Mouse (Mus musculus) lung, embryonic 15.5 days (tissue): ENCODE results near the gene Fam20b. TPM values are rescaled to one million over a fixed set of nuclear protein-coding genes. Genes with fewer than 3 reads are reported as not detected.
A peak's percentile ranks its signal among the peaks of the same experiment; 100 is the strongest.

ENCODE experiments used
- ATAC-seq: fragments of 200-750 bp; cut with Nextera tagmentation; 2 replicates; pipeline ENCODE4 v1.8.0; 2017; ENCODE audit warnings: moderate number of reproducible peaks, borderline replicate concordance; ENCODE audit not compliant: low FRiP score, low TSS enrichment; ENCODE audit errors: extremely low read depth
- H3K27ac ChIP-seq: fragments of 300-500 bp; sonication (generic); 2 replicates; pipeline ENCODE4 v1.5.1; 2015; ENCODE audit warnings: moderate library complexity, mild to moderate bottlenecking, inconsistent platforms
- H3K27me3 ChIP-seq: fragments of 300-500 bp; sonication (generic); 2 replicates; pipeline ENCODE4 v1.6.1; 2015; ENCODE audit warnings: inconsistent platforms
- H3K36me3 ChIP-seq: fragments of 300-500 bp; sonication (generic); 2 replicates; pipeline ENCODE4 v1.6.1; 2015; ENCODE audit warnings: inconsistent platforms
- H3K4me1 ChIP-seq: fragments of 300-500 bp; sonication (generic); 2 replicates; pipeline ENCODE4 v1.6.1; 2015; ENCODE audit warnings: inconsistent platforms
- H3K4me2 ChIP-seq: fragments of 300-500 bp; sonication (generic); 2 replicates; pipeline ENCODE4 v1.6.1; 2015; ENCODE audit warnings: inconsistent platforms, mild to moderate bottlenecking, moderate library complexity
- H3K4me3 ChIP-seq: fragments of 300-500 bp; sonication (generic); 2 replicates; pipeline ENCODE4 v1.5.1; 2015; ENCODE audit warnings: mild to moderate bottlenecking, inconsistent platforms
- H3K9ac ChIP-seq: fragments of 300-500 bp; sonication (generic); 2 replicates; pipeline ENCODE4 v1.6.1; 2015; ENCODE audit warnings: inconsistent platforms
- H3K9me3 ChIP-seq: fragments of 300-500 bp; sonication (generic); 2 replicates; pipeline ENCODE4 v1.6.1; 2016; ENCODE audit warnings: inconsistent platforms
- whole genome bisulfite sequencing: fragments of 180-500 bp; shearing (Covaris S2); methylation state at CpG from one replicate; pipeline ENCODE4 v1.1.7; 2015; 5-methylcytosine and 5-hydroxymethylcytosine counted together
- polyA plus RNA-seq: library from polyadenylated mRNA; unstranded; fragments of >200 nt; fragmentation: Nextera tagmentation; extraction: Ambion mirVana; gene quantifications from 2 replicates; pipeline ENCODE4 v1.2.1, GENCODE M21; 2015

Fam20b gene
- polyA plus RNA-seq, 1 experiment from 2014 or later, result 24.7 TPM

DNA sequence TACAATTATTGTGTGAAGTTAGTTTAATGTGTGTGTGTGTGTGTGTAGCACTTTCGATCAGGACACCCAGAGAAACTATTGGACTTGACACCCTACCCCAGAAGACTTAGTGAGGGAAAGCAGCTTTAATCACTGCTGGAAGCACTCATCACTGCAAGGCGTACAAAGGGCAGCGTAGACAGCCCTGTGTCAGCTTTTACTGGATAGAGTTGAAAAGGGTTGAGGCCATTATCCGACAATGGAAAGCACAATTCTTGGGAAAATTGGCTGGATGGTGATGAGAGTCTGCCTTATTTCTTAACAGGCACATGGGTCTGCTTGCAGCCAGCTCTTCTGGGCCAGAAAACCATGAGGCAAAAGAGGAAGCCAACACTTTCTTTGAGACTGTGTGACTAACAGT, 1.2 kb upstream of the Fam20b start:
- H3K9ac ChIP-seq, result no peak overlapping the region
- no peak overlapping the region for H3K4me3 ChIP-seq
- no peak for ATAC-seq
- no peaks in the 10 kb centered on the region; the same call in 1 of the 2 replicates for H3K27me3 ChIP-seq
- no peaks in the 10 kb centered on the region for H3K9me3 ChIP-seq
- H3K27ac ChIP-seq, result no peak overlapping the region
- H3K4me2 ChIP-seq, result no peak overlapping the region
- no peaks in the 10 kb centered on the region for H3K36me3 ChIP-seq
- peaks cover 5% of the 10 kb centered on the region for H3K4me1 ChIP-seq
- 66% methylated on average over 4 of the region's 4 CpGs for WGBS

DNA sequence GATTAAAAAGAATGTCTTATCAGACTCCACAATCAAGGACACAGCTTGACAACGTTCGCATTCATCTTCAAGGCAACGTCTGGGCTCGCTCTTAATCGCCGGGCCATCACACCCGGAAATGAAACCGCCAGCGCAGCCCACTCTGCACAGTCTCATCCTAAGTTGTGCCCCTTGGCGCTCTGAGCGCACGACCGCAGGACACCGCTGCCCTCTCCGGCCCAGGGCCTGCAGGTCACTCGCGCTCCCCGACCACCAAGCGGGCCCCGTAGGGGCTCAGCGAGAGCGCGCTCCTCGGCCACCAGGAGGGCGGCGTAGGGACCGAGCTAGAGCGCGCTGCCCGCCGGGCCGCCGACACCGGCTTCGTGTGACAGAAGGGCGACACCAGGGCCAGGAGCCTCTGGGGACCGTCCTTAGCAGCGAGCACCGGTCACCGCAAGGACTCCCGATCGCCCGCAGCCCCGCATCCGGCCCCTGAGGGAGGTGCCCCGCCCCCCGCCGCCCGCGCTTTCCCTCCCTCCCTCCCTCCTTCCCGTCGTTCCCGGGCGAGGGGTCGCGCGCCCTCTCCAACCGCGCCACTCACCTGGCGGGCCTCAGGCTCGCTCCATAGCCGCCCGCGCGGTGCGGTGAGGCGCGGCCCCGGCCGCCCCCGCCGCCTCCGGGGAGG, 468 bp downstream of the Fam20b start:
- Histone ChIP-seq H3K4me1 (peaks cover 5% of the 10 kb centered on the region), H3K9me3 (no peaks in the 10 kb centered on the region), H3K4me2 (peak overlapping the region; percentile 73), H3K27ac (peak overlapping the region; percentile 90), H3K4me3 (peak overlapping the region; percentile 96), H3K9ac (peak overlapping the region; percentile 88), H3K27me3 (no peaks in the 10 kb centered on the region; the same call in 1 of the 2 replicates), H3K36me3 (no peaks in the 10 kb centered on the region)
- WGBS, result 1% methylated on average over 56 of the region's 73 CpGs
- ATAC-seq, result peak; percentile 77

DNA sequence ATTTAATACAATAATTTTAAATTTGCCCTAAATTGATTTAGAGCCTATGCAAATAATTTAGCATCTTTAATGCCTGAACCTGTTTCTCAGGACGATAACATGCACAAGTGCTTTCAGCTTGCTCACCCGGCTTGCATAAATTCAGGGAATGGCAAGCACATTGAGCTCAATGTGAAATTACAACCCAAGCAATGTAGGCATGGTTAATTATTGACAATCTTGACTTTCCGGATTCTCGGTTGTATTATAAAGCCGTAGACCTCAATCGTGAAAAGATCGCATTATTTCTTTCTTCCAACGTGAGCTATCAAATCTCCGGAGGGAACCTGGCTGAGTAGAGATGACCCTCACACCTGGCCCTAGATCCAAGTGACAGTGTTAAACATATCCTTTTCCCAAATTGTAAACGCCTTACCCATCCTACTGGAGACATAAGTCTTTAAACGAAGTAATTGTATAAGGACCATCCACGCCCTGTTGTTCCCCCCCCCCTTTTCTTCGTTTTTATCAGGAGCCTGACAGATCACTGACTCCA, 1.1 kb downstream of the Fam20b start:
- peak overlapping the region; percentile 88 for H3K9ac ChIP-seq
- 10% methylated on average over 13 of the region's 13 CpGs for WGBS
- peak overlapping the region; percentile 96 for H3K4me3 ChIP-seq
- no peaks in the 10 kb centered on the region for H3K36me3 ChIP-seq
- no peaks in the 10 kb centered on the region for H3K9me3 ChIP-seq
- ATAC-seq, result no peak
- H3K27ac ChIP-seq, result peak overlapping the region; percentile 90
- peaks cover 5% of the 10 kb centered on the region for H3K4me1 ChIP-seq
- H3K4me2 ChIP-seq, result peak overlapping the region; percentile 73
- H3K27me3 ChIP-seq, result no peaks in the 10 kb centered on the region; the same call in 1 of the 2 replicates

DNA sequence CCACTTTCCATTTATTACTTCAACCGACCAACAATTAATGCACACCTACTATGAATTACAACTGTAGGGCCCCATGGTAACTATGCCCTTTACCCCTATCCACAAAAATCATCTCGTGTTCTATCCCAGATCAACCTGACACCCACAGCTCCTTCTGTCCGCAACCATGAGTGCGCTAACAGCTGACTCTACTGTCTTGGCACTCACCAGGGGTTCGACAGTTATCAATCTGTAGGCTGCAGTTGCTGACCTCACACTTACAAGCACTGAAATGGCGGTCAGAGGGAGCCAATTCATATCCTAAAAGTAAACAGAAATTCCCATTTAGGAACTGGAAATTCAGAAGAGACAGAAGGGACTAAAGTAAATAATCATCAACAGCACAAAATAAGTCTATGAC, 2.2 kb downstream of the Fam20b start:
- 58% methylated on average over 6 of the region's 6 CpGs for WGBS
- peaks cover 5% of the 10 kb centered on the region for H3K4me1 ChIP-seq
- ATAC-seq, result no peak
- no peak overlapping the region for H3K27ac ChIP-seq
- H3K9me3 ChIP-seq, result no peaks in the 10 kb centered on the region
- no peaks in the 10 kb centered on the region; the same call in 1 of the 2 replicates for H3K27me3 ChIP-seq
- H3K9ac ChIP-seq, result no peak overlapping the region
- H3K4me2 ChIP-seq, result no peak overlapping the region
- no peak overlapping the region for H3K4me3 ChIP-seq
- H3K36me3 ChIP-seq, result no peaks in the 10 kb centered on the region

DNA sequence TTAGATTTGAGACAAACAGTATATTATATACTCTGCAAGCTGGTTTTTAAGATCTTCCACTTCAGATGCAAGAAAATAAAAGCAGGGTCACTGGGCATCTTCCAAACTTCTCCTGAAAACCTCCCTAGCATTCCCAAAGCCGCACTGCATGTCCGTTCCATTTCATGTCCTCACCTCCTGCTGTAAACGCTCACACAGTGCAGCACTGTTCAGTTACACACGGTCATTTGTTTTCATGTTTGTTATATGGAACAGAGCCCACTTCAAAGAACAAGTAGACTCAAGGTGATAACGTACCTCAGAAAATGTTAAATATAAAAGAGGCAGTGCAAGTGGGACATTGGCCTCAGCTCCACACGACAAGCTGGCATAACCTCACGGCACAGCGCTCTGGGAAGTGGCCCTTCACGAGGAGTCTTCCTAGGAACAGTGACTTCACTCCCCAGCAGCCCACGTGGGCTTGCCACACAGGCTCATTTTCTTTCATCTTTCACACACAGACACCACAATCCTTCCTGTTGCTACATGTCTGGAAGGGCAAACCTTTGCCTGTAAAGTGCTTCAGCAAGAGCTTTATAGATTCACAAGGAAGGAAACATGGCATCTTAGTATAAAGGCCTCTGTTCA, 8.3 kb downstream of the Fam20b start:
- no peak overlapping the region for H3K27ac ChIP-seq
- no peak for ATAC-seq

DNA sequence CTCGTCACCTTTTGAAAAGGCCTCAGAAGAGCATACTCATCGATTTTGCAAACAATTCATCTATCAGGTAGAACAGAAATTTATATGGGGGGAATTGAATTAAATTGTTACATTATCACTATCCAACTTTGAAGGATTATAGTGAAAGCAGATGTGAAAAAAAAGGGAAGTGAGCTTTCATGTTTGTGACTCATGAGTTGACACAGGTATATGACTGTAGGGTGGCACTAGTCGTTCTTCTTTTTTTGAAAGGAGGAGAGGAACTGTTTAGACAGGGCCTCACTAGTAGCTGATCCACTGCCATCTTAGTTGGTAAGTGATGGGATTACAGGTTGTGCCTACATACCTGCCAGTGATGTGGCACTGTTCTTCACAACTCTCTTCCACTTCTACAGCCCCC, 10.2 kb downstream of the Fam20b start:
- H3K36me3 ChIP-seq, result peaks cover 12% of the 10 kb centered on the region
- H3K4me1 ChIP-seq, result peaks cover 6% of the 10 kb centered on the region; the same call in 1 of the 2 replicates
- H3K27ac ChIP-seq, result no peak overlapping the region
- H3K27me3 ChIP-seq, result no peaks in the 10 kb centered on the region
- 83% methylated on average over 3 of the region's 3 CpGs for WGBS
- no peak overlapping the region for H3K4me3 ChIP-seq
- no peak for ATAC-seq
- H3K9me3 ChIP-seq, result no peaks in the 10 kb centered on the region
- H3K4me2 ChIP-seq, result no peak overlapping the region
- no peak overlapping the region for H3K9ac ChIP-seq

More for the DNA sequence above, 8.3 kb downstream of the Fam20b start:
- Histone ChIP-seq H3K4me1 (peaks cover 6% of the 10 kb centered on the region; the same call in 1 of the 2 replicates), H3K36me3 (no peaks in the 10 kb centered on the region), H3K9me3 (no peaks in the 10 kb centered on the region), H3K27me3 (no peaks in the 10 kb centered on the region), H3K9ac (no peak overlapping the region), H3K4me2 (no peak overlapping the region), H3K4me3 (no peak overlapping the region)
- WGBS, result 42% methylated on average over 10 of the region's 10 CpGs

DNA sequence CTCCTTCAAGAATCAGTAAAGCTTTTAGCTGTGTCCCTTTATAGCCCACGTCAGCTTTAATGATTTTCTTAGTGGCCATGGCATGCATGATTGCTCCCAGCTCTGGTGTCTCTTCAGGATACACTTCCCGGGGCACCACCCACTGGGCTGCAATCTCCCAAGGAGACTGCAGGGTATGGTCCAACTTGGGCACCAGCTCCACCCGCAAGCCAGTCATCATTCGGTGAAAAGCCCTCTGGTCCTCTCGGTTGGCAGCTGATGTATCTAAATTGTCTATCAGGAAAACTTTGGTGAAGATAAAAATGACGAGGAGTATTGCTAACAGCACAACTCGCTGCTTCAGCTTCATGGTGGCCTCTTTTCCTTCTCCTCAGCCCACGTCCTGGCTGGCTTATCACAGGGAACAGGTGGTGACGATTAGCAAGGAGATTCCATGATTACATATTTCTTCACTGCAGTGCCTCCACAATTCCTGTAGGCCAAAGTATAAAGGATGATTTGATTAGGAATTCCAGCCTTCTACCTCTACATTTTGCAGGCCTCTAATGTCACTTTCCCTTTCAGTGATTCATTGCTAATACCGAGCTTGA, 13.1 kb downstream of the Fam20b start:
- no peaks in the 10 kb centered on the region for H3K27me3 ChIP-seq
- no peak for ATAC-seq
- no peak overlapping the region for H3K9ac ChIP-seq
- no peak overlapping the region for H3K27ac ChIP-seq
- H3K4me1 ChIP-seq, result peaks cover 2% of the 10 kb centered on the region; the same call in 1 of the 2 replicates
- H3K36me3 ChIP-seq, result peaks cover 31% of the 10 kb centered on the region
- H3K9me3 ChIP-seq, result no peaks in the 10 kb centered on the region
- no peak overlapping the region for H3K4me2 ChIP-seq
- H3K4me3 ChIP-seq, result no peak overlapping the region
- 78% methylated on average over 10 of the region's 10 CpGs for WGBS

DNA sequence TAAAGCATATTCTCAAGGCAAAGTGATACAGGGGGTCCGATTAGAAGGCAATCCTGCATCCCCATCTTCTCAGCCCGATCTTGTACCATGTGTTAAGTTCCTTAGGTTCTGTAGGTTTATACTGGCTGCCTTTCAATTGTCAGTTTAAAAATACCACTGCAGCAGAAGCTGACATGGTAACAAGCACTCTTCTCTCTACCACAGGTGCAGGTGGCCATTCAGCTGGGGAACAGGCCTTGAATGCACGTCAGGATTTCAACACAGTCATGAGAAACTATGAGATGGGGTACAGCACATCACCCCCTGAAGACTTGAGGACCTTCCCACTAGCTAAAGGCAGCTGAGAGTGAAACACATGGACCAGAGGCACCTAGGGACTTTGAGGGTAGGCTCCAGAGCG, 15.4 kb downstream of the Fam20b start:
- no peaks in the 10 kb centered on the region for H3K4me1 ChIP-seq
- no peak overlapping the region for H3K4me2 ChIP-seq
- WGBS, result 88% methylated on average over 4 of the region's 4 CpGs
- no peak overlapping the region for H3K4me3 ChIP-seq
- H3K27me3 ChIP-seq, result no peaks in the 10 kb centered on the region
- H3K36me3 ChIP-seq, result peaks cover 47% of the 10 kb centered on the region
- H3K27ac ChIP-seq, result no peak overlapping the region
- ATAC-seq, result no peak
- H3K9me3 ChIP-seq, result no peaks in the 10 kb centered on the region
- H3K9ac ChIP-seq, result no peak overlapping the region

DNA sequence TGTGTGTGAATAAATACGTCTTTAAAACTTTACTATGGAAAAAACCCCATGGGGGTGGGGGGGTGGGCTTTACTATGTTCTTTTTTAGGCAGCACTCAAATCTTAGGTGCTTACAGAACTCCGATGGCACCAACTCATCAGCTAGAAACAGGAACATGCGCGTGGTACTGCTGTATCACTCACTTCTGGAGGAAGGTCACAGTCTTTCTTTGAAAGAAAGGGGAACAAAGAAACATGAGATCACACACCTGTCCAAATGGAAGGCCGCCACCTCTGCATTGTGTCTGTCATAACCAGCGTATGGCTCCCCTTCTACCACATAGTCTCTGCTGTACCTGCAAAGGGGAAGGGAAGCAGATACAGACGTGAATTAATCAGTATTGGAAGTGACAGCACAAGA, 16.7 kb downstream of the Fam20b start:
- Histone ChIP-seq H3K4me3 (no peak overlapping the region), H3K27me3 (no peaks in the 10 kb centered on the region), H3K9me3 (no peaks in the 10 kb centered on the region), H3K9ac (no peak overlapping the region), H3K4me1 (no peaks in the 10 kb centered on the region), H3K27ac (no peak overlapping the region), H3K4me2 (no peak overlapping the region), H3K36me3 (peaks cover 57% of the 10 kb centered on the region)
- no peak for ATAC-seq
- 86% methylated on average over 7 of the region's 7 CpGs for WGBS

DNA sequence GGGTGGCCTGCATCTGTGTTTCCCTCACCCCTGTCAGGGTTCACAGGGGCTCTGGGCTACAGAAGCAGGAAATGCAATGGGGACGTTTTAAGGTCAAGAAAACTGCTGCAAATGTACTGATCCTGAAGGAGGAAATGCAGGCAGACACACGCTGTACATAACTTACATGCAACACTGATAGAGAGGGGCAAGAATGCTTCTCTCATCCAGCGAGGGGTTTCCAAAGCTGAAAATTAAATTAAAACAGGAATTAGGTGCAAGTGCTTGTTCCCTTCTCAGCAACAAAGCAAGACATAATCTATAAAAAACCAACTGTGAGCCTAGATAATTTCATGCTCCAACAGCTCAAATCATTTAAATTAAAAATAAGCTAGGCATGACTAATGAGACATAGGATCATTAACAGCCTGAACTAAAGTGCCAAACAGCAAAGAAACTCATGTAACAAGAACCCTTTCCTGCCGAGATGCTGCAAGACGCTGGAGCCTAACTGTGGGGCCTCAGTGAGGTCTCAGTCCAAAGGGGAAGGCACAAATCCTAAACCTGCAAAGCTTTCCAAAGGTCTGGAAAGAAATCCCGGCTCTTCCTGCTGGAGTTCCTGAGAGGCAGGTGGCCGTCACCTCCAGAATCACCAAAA, 32.7 kb downstream of the Fam20b start:
- peaks cover 52% of the 10 kb centered on the region for H3K36me3 ChIP-seq
- no peaks in the 10 kb centered on the region for H3K4me1 ChIP-seq
- H3K9me3 ChIP-seq, result no peaks in the 10 kb centered on the region
- H3K27me3 ChIP-seq, result no peaks in the 10 kb centered on the region
- no peak for ATAC-seq
- no peak overlapping the region for H3K27ac ChIP-seq
- no peak overlapping the region for H3K9ac ChIP-seq
- no peak overlapping the region for H3K4me2 ChIP-seq
- WGBS, result 68% methylated on average over 7 of the region's 7 CpGs
- no peak overlapping the region for H3K4me3 ChIP-seq

DNA sequence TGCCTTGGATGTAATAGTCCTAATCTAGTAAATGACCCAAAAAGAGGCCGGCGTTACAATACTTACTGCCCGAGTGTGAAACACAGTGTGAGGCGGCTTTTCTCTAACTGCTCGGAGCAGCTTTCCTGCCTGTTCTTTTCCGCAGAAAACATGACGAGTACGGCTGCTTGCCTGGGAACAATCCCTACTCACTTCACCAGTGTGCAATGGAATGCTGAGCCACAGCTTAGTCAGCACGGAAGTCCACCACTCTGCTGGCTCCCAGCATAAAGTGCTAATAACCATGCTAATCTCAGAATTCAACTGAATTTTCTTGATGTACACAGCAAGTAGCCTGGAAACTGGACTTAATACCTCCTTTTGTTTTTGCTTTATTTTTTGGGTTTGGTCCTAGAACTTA, 39.3 kb downstream of the Fam20b start:
- H3K36me3 ChIP-seq, result peaks cover 26% of the 10 kb centered on the region
- H3K9ac ChIP-seq, result no peak overlapping the region
- no peak for ATAC-seq
- H3K27me3 ChIP-seq, result no peaks in the 10 kb centered on the region
- H3K4me1 ChIP-seq, result peaks cover under 1% of the 10 kb centered on the region; the same call in 1 of the 2 replicates
- WGBS, result 84% methylated on average over 9 of the region's 9 CpGs
- H3K4me2 ChIP-seq, result no peak overlapping the region
- H3K27ac ChIP-seq, result no peak overlapping the region
- H3K4me3 ChIP-seq, result no peak overlapping the region
- no peaks in the 10 kb centered on the region for H3K9me3 ChIP-seq
